Mouse (Mus musculus): Measurements from ENCODE around the gene Nek7.

The Nek7 gene

DNA sequence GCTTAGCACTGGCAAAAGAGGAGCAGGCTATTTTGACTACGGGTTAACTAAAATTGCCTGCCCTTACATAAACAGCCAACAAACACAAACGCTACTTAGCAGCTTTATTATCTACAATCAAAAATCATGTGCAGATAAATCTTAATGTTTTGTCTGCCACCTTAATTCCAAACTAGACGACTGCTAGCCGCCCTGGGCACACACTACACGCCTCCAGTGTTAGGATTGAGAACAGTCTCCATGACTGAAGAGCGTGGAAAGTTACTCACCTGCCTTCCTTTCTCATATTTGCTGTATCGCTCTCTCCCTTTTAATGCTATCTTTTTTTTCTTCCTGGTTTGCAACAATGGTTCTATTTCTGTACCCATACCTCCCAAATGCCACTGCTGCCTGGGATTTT lies 12.1 kb downstream of the Nek7 start:
- no peak for DNase-seq

DNA sequence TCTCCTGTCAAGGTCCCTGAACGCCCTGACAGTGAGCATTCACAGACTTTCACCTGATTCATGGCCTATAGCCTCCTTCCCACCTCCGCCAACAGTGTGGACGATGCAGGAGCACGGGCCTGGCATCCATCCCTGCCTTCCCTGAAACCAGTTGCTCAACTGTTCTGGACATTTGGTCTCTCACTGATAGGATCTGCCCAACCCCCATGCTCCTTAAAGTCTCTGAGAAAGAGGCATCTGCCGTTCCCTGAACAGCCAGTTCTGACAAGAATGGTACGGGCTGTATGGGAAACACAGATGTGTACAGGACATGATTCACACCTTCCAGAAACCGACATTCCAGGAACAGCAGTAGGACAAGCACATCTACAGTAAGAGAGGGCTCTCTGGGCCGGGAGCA lies 13.2 kb downstream of the Nek7 start:
- no peak for DNase-seq

DNA sequence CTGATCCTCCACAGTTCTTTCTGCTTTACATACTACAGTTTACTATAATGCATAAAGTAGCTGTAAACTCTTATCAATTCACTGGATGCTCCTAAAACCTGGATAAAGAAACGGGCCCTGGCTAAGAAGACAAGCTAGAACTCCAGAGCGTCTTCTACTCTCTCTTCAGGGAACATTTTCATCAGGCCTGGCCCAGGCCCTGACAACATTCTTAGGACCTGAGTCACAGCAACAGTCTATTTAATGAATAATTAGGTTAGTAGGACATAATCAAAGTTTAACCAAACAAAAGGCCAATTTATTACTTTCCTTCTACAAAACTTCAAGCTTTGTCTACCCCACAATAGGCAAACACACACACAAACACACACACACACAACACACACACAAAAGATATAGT lies 15.2 kb downstream of the Nek7 start:
- DNase-seq: no peak

DNA sequence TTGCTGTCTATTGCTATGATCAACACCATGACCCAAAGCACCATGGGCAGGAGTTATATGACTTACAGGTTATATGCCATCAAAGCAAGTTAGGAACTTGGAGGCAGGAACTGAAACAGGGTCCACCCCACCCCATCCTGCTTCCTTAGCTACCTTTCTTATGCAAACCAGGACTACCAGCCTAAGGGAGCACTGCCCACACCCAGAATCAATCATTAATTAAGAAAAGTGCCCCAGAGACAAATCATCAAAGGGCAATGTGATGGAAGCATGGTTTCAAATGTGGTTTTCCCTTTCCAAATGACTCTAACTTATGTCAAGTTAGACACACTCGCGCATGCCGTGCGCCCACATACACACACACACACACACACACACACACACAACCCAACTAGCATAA lies 16.0 kb downstream of the Nek7 start:
- DNase-seq: no peak

DNA sequence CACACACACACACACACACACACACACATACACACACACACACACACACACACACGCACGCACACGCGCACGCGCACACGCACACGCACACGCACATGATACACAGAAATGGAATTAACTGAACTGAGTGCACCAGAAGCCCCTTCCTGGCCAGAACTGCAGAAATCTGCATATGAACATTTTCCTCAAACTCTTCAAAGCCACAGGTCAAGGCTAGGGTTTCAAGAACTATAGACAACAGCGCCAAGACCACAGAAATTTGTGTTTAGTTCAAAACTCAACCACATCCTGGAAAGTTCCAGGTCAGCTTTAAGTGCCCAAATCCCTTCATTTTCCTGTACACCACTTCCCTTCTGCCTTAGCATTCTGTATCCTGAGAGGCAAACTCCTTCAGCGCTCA lies 21.9 kb downstream of the Nek7 start:
- no peak for DNase-seq

DNA sequence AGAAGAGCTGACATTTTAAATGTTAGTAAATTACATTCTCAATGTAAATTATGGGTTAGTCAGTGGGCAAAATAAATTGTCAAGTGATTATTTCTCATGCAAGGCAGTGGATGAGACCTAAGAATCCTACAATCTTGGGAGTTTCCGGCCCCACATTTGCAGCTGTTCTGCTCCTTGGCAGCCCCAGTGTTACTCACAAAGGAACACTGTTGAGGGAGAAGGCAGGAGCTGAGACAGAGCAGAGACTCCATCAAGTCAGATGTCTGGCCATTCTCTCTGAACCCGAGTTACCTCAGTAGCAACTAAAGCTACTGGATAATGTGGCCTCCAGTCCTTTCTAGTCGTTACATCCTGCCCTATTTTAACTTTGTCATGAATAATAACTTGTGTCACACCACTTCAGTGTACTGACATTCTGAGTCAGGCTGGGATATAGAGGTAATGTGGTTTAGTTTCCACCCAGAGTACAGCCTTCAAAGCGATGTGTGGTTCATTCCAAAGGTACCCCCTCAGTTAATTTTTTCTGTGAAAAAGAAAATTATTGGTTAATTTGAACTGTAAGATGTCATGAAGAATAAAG lies 23.7 kb downstream of the Nek7 start:
- DNase-seq: no peak

DNA sequence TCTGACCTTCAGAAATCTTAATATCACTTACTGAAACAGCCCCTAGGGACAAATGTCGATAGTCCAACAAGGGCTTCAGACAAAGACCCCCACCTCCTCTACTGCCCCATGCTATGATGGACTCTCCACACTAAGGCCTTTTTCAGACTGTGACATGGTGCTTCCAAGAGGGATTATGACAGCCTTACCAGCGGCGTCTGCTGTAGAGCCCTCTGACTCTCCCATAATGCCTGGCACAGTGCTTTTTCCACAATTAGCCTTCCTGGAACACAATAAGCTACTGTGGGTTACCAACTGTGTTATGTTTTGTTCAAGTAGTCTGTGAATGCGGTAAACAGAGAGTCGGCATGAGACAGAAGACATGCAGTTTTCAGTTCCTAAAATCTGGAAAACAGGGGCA lies 25.0 kb downstream of the Nek7 start:
- DNase-seq: no peak

DNA sequence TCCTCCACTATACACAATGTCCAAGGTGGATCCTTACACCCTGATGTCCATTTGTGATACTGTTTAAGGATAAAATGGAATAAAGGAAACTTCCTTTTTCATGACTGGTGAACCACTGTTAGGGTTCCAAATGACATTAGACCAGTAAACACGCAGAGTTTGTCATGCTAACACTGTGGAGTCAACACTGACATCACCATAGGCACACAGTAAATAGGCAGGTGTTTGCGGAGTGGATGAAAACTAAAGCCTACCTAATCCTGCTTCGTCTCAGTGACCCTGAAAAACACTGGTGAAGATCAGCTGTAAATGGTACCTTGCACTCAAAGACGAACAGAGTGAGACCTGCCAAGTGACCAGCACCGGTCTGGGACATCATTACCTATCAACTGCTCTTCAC lies 26.0 kb downstream of the Nek7 start:
- DNase-seq: no peak

DNA sequence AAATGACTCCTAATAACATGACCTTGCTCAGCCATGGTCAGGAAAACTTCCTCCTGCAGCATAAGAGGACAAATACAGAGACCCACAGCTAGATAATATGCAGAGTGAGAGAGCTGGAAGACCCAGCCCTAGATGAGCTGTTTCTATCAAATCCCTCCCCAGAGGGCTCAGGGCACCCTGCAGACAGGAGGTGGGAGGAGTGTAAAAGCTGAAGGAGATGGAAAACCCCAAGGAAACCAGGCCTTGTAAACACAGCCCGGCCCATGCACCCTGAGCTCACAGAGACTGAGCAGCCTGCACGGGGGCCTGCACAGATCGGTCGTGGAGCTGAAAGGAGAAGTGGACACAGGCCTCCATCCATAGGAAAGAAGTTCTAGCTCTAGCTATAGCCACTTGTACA lies 27.5 kb downstream of the Nek7 start:
- DNase-seq: no peak

DNA sequence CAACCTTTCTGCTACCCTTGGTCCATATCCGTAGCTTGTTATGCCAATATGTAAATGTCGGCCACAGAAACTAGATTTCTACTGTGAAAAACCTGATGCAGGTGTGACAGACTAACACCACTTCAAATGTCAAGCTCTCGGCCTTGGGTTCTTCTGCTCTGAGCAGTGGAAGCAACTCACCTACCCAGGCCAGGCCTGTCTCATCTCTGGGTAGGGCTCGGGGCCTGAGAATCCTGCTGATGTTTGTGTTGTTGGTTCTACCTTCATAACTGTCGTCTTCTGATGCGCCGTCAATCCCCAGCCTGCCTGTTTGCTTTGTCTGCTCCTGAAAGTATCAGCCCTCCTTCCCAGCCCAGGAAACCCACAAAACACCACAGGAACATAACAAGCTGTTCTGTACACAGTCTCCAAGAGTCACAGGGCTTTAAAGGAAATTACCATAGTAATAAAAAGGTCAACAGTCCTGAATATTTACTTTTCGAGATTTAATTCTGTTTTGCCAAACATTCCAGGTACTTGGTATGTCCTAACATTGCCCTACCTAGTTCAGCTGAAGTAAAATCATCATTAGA lies 29.4 kb downstream of the Nek7 start:
- no peak for DNase-seq

DNA sequence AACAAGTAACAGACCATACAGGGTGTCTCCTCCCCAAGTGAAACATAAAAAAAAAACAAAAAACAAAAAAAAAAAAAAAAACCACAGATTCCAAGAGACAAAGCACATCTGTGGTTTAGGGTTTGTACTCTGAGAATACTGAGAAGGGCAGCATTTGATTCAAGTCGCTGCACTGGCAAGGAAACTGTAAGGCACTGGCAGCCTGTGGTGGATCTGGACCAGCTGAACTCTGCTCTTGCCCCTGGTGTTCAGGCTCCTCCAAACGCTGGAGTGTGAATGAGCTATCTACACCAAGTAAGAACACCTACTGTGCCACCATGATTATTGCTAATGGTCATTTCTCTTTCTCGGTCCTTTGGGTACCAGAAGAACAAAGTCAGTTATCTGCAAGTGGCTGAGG lies 30.8 kb downstream of the Nek7 start:
- no peak for DNase-seq

DNA sequence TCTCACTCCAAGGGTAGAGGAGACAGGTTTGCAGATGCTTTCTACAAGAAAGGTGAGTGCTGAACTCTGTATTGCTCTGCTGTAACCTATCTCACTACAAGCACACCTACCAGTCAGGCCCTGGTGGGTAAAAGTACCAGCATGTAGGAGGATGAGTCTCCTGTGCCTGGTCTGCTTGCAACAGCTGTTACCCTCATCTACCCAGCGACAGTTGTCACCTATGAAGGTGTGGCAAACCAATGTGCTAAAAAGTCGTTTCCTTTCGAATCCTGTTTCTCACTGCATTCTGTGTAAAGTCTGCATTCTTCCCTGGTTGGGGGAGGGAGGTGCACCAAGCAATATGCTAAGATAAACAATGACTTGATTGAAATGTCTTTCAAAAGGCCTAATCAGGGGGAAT lies 32.1 kb downstream of the Nek7 start:
- no peak for DNase-seq

DNA sequence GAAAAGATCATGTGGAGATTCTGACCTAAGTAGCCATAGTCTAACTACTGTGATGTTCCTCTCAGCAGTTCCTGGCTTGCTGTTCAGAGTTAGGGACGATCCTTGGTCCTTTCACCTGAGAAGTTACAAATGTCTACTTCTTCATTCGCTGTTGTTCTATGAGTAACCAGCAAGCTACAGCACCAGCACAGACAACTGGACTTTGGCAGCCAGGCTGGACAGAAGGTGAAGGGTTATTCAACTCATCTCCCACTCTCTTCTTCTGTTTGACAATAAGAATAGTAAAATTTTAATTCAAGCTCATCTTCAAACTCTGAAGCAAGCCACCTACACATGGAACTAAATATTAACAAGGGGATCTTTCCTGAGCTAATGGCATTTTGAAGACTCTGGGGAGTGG lies 33.0 kb downstream of the Nek7 start:
- DNase-seq: no peak

DNA sequence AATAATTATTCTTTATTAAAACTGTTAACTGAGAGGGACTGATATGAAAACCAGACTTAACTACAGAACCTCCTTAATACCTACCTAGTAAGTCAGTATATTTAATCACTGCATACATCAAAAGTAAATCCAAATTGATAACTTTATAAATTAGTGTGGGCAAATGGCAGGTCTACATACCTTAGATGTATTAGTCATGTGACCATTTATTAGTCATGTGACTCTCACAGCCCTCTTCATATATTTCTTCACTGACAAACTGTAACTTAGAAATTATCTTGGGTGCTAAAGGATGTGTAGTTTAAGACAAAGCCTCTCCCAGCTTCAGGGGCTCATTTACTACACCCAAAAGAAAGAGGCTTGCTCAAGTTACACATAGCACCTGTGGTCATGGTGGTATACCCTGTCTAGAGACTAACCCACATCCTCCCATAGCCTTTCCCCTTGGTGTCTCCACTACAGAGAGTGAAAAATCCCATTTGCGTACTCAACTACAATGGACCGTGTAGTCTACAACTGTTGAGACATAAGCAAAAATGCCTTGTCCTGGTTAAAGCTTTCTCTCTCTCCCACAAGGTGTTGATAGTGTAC lies 35.4 kb downstream of the Nek7 start:
- no peak for DNase-seq

DNA sequence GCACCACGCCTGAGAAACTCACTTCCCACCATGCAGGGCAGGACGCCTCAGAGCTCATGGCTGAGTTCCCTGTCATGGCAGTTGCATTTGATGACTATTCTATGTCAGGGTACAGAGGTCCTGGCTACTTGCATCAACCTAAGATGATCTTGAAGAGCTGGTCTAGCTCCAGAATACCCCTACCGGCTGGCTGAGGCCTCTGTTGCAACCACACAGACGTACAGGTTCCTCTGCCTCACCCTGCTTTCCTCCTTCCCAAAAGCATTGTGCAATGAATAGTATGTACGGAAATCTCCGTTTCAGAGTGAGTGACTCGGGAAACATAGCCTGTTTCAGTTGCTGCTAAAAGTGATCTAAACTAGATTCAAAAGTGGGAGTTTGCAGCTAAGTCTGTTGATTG lies 37.7 kb downstream of the Nek7 start:
- no peak for DNase-seq

DNA sequence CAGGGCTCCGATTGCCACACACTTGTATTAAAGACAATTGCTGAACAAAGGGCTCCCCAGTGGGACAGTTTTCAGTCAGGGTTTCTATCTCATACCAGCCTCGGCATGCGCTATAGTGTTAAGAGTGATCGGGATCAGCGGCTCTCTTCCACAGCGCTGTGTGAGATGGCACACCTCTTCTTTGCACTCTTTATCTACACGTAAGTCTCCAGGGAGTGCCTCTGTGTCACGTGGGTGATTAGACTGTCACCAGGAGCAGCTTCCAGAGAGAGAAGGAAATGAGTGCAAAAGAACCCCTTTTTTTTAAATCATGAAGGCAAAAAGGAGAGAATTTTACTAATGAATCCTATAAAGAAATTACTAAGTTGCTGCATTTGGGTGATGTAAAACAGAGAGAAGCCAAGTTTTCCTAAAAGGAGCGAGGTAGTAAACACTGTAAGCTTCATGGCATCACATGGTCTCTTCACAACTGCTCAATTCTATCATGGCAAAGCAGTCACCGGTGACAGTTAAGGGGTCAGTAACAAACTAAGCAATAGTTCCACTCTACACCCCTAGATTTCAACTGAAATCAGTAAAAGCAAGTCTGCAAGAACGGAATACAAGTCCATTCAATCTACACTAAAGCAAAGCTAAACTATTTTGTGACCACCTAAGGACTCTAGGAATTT lies 40.0 kb downstream of the Nek7 start:
- DNase-seq: no peak

DNA sequence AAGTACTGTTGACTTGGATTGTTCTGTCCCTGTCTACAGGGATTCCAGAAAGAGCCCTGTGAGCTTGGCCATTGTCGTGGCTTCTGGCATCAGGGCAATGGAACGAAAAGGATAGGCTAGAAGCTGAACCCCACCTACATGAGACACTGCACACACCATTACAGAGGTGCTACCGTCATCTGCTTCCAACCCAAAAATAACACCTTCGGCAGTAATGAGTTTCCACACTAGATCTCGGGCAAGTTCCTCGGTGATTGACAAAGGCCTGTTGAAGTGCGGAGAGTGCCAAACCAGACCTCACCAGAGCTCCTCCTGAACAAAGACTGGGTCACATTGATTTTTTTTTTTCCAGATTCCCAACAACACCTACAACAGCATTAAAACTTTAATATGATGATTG lies 40.7 kb downstream of the Nek7 start:
- no peak for DNase-seq

DNA sequence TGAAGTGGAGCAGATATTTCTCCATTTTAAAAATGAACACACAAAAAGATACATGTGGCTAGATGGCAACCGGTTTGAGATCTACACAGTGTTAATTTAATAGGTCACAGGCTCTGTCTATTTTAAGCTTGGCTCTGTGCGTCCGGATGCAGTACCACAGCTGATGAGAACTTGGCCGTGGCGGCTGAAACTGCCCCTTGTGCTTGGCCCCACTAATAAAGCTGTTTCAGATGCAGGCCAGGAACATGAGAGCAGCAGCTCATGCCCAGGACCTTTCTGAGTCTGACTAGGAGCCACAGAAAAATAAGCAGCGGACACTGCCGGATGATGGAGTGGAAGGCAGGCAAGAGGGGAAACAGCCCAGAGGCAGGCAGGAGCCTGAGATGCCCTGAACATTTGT lies 43.1 kb downstream of the Nek7 start:
- DNase-seq: no peak

DNA sequence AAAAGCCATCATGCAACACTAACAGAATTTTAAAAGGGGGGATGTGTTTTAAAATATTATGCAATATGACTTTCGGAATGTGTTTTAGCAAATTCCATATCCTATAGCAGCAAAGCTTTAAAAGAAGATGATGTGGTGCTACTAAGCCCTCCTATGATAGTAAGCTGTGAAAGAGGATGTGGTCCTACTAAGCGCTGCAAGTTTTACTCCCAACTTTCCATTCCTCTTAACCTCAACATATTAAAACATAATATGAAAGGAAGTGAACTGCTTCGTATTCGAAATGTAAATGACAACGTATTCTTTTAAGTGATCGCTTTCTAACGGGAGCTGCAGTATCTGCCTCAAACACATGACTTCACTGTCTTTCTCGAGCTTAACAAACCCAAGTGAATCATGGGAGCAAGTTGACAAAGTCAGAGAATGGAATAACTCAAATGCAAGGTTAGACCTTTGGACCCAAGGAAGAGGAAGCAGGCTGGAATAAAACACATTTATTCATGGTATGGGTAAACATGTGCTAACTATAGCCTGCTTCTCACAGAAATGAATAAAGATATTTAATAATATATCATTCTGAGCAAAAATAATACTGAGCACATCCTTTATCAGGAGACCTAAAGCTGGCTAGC lies 43.8 kb downstream of the Nek7 start:
- no peak for DNase-seq

DNA sequence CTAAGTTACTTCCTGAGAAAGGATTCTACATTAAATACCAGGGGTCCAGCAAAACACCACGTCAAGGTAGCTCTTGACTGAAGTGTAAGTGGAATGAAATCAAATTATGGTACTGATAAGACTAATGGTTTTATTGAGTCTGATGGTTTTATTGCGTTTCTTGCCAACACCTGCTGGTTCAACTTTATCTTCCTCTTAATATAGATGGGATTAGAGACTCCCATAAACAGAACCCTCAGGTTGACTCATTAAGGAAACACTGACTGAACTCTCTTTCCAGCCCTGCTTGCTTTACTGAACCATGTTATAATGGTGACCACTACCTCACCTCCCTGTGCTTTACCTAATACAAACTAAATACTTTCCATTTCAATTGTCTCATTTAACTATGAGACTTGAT lies 44.3 kb downstream of the Nek7 start:
- DNase-seq: no peak

DNA sequence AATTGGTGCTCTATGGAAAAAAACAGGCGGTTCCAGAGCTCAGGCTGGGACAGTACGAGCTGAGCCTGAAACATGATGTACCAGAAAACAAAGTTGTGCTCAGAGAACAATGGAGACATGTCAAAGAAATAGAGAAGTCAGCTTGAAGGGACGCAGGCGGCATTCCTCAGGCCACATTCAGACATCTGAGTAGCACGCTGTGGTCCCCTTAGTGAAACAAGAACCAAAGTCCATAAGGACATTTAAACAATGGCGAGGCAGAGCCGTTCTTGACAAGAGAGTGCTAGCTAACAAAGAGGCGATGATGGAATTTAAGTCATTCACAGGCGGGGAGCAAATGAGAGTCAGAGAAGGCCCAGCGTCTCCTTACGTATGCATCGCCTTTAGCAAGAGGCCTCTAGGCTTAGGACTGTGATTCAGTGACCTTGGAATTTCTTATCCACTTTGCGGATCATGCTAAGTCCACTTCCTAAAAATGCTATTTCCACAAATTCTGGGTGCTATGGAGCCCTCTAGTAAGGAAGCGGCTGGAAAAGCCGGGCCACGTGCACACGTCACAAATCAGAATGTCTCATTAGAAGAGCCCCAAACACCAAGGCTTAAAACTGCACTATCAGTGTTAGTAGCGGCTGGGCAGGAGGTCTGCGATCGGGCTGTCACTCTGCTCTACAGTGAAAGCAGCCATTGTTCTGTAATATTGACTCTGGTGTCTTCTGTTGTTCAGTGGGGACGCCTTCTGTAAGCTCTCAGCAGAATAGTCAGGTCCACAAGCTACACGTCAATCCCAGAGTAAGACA lies 48.2 kb downstream of the Nek7 start:
- no peak for DNase-seq

DNA sequence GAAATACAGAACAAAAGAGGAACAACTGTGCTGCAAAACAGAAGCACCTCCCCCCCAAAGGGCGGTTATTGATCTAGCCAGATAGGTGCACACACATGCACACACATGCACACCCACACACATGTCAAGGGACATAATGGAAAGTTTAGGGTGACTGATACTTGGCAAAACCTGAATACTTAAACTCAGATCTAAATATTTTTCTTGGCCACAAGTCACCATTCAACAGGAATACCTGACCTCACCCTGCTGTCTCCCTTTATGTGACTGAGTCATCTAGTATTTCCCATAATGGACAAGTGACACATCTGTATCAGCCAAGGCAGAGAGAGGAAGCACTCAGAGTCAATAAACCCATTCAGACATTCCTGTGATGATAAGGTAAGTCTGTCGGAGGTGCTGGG lies 48.9 kb downstream of the Nek7 start:
- DNase-seq: no peak

Measured in thymus, adult 18-20 months (tissue).